Mouse (Mus musculus) lung, embryonic 15.5 days (tissue): ENCODE data around the gene 4921517D22Rik. TPM values are rescaled to one million over a fixed set of nuclear protein-coding genes. Genes with fewer than 3 reads are reported as not detected.

Experiments
- ATAC-seq: fragments of 200-750 bp; cut with Nextera tagmentation; 2 replicates; pipeline ENCODE4 v1.8.0; 2017; ENCODE audit warnings: moderate number of reproducible peaks, borderline replicate concordance; ENCODE audit not compliant: low FRiP score, low TSS enrichment; ENCODE audit errors: extremely low read depth
- H3K27ac ChIP-seq: fragments of 300-500 bp; sonication (generic); 2 replicates; pipeline ENCODE4 v1.5.1; 2015; ENCODE audit warnings: moderate library complexity, mild to moderate bottlenecking, inconsistent platforms
- H3K27me3 ChIP-seq: fragments of 300-500 bp; sonication (generic); 2 replicates; pipeline ENCODE4 v1.6.1; 2015; ENCODE audit warnings: inconsistent platforms
- H3K36me3 ChIP-seq: fragments of 300-500 bp; sonication (generic); 2 replicates; pipeline ENCODE4 v1.6.1; 2015; ENCODE audit warnings: inconsistent platforms
- H3K4me1 ChIP-seq: fragments of 300-500 bp; sonication (generic); 2 replicates; pipeline ENCODE4 v1.6.1; 2015; ENCODE audit warnings: inconsistent platforms
- H3K4me2 ChIP-seq: fragments of 300-500 bp; sonication (generic); 2 replicates; pipeline ENCODE4 v1.6.1; 2015; ENCODE audit warnings: inconsistent platforms, mild to moderate bottlenecking, moderate library complexity
- H3K4me3 ChIP-seq: fragments of 300-500 bp; sonication (generic); 2 replicates; pipeline ENCODE4 v1.5.1; 2015; ENCODE audit warnings: mild to moderate bottlenecking, inconsistent platforms
- H3K9ac ChIP-seq: fragments of 300-500 bp; sonication (generic); 2 replicates; pipeline ENCODE4 v1.6.1; 2015; ENCODE audit warnings: inconsistent platforms
- H3K9me3 ChIP-seq: fragments of 300-500 bp; sonication (generic); 2 replicates; pipeline ENCODE4 v1.6.1; 2016; ENCODE audit warnings: inconsistent platforms
- WGBS: fragments of 180-500 bp; shearing (Covaris S2); methylation state at CpG from one replicate; pipeline ENCODE4 v1.1.7; 2015; 5-methylcytosine and 5-hydroxymethylcytosine counted together
- polyA plus RNA-seq: library from polyadenylated mRNA; unstranded; fragments of >200 nt; fragmentation: Nextera tagmentation; extraction: Ambion mirVana; gene quantifications from 2 replicates; pipeline ENCODE4 v1.2.1, GENCODE M21; 2015

The 4921517D22Rik gene
- polyA plus RNA-seq, 1 experiment from 2014 or later: not detected

DNA sequence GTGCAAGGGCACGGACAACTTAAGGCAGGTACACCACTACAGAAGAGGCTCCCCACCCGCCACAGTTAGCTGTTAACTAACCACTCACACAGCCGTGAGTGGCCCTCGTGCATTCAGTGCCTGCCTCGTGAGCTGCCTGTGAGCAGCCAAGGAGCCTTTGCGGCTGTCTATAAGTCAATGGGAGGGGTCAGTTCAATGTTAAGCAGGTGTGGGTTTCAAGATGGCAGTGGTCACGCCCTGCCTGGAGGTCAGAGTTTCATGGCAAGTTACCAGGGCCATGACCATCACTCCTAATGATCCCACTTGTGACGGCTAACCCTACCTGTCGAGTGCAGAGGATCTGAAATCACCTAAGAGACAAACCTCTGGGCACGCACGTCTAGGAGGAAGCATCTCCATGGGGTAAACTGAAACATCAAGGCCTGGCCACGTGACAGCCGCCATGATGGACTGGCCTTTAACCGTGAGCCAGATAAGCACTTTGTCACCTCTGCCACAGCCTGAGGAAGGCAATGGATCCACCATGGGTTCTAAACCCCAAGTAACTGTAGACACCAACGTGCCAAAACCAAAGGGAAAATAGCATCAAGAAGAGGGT, 38.1 kb downstream of the 4921517D22Rik start:
- Histone ChIP-seq H3K9me3 (no peaks in the 10 kb centered on the region), H3K4me1 (peaks cover 6% of the 10 kb centered on the region; the same call in 1 of the 2 replicates), H3K27ac (no peak overlapping the region), H3K4me3 (no peak overlapping the region), H3K36me3 (peaks cover 1% of the 10 kb centered on the region; the same call in 1 of the 2 replicates), H3K4me2 (no peak overlapping the region), H3K9ac (no peak overlapping the region), H3K27me3 (no peaks in the 10 kb centered on the region)
- no peak for ATAC-seq
- WGBS: 84% methylated on average over 15 of the region's 15 CpGs

DNA sequence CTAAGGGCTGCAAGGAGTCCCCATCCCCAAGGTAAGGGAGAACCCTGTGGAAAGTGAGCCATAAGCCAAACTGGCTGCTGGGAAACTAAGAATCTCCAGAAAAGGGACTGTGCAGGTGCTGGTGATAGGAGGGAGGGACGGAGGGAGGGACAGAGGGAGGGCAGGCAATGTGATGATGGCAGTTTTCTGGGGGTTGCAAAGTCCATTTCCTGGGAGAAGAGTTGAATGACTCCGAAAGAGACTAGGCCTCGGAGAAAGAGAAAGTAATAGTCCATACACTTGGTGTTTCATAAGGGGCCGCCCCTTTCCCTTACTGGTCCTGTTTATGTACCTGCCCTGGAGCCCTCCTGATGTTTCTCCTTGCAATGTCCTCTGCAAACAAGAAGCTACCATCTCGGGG, 39.4 kb downstream of the 4921517D22Rik start:
- Histone ChIP-seq H3K4me3 (no peak overlapping the region), H3K4me1 (peaks cover 6% of the 10 kb centered on the region; the same call in 1 of the 2 replicates), H3K27ac (no peak overlapping the region), H3K9me3 (no peaks in the 10 kb centered on the region), H3K9ac (no peak overlapping the region), H3K36me3 (no peaks in the 10 kb centered on the region), H3K27me3 (no peaks in the 10 kb centered on the region), H3K4me2 (no peak overlapping the region)
- ATAC-seq: no peak
- 90% methylated on average over 5 of the region's 5 CpGs for WGBS

DNA sequence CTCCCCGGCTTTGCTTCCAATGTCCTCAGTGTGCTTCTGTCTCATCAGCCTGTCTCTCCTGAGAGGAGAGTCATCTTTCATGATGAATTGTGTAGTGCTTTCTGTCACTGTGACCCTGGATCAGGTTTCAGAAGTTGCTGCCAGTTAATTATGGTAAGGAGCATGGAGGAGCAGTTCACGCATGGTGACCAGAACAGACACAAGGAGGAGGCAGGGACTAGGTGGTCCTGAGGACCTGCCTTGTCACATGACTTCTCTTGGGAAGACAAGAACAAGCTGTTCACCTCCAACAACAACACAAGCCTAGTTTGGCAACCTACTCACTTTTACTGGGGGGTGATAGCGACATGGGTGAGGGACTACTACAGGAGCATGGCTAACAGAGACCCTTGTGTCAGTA, 40.8 kb downstream of the 4921517D22Rik start:
- ATAC-seq: no peak
- no peak overlapping the region for H3K9ac ChIP-seq
- H3K36me3 ChIP-seq: no peaks in the 10 kb centered on the region; the same call in 1 of the 2 replicates
- 74% methylated on average over 3 of the region's 3 CpGs for WGBS
- H3K9me3 ChIP-seq: no peaks in the 10 kb centered on the region
- H3K4me2 ChIP-seq: no peak overlapping the region
- H3K4me3 ChIP-seq: no peak overlapping the region
- H3K27me3 ChIP-seq: no peaks in the 10 kb centered on the region
- peaks cover 6% of the 10 kb centered on the region; the same call in 1 of the 2 replicates for H3K4me1 ChIP-seq
- H3K27ac ChIP-seq: no peak overlapping the region

DNA sequence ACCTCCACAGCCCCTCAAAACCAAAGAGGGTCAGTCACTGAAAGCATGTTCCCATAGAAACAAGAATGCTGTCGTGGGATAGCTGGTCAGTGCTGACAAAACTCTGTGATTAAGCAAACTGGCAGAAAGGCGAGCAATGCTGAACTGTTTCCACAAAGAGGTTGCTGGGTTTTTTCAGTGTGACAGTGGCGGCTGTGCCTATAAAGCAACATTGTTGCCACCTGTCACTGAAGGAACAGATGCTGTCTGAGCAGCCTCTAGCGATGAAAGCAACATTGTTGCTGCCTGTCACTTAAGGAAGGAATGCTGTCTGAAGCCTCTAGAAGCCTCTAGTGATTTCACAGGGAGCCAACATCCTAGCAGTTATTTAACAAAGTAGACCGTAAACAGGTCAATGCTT, 41.3 kb downstream of the 4921517D22Rik start:
- no peak for ATAC-seq
- H3K36me3 ChIP-seq: no peaks in the 10 kb centered on the region; the same call in 1 of the 2 replicates
- no peaks in the 10 kb centered on the region for H3K9me3 ChIP-seq
- 64% methylated on average over 5 of the region's 5 CpGs for WGBS
- no peak overlapping the region for H3K9ac ChIP-seq
- H3K4me2 ChIP-seq: no peak overlapping the region
- H3K27me3 ChIP-seq: no peaks in the 10 kb centered on the region
- H3K4me3 ChIP-seq: no peak overlapping the region
- H3K27ac ChIP-seq: no peak overlapping the region
- H3K4me1 ChIP-seq: peaks cover 6% of the 10 kb centered on the region; the same call in 1 of the 2 replicates

DNA sequence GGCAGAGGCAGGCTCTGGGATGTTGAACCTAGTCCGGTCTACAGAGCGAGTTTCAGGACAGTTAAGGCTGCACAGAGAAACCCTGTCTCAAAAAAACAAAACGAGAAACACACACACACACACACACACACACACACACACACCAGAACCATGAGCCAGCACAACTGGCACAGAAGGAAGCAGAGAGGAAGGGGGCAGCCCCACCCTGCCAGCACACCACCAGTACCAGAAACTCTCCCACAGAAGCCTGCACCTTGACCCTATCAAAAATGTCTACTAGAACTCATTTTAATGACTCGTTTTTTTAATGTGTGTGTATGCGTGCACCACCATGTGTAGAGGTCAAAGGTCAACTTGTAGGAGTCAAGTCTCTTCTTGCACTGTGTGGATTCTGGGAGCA, 44.1 kb downstream of the 4921517D22Rik start:
- 81% methylated on average over 5 of the region's 5 CpGs for WGBS
- Histone ChIP-seq H3K9me3 (no peaks in the 10 kb centered on the region), H3K4me3 (no peak overlapping the region), H3K36me3 (peaks cover 2% of the 10 kb centered on the region; the same call in 1 of the 2 replicates), H3K27ac (no peak overlapping the region), H3K4me2 (no peak overlapping the region), H3K4me1 (0 out of 2 replicates have a peak, but pooled peaks cover 11% of the 10 kb centered on the region), H3K9ac (no peak overlapping the region), H3K27me3 (no peaks in the 10 kb centered on the region)
- no peak for ATAC-seq

DNA sequence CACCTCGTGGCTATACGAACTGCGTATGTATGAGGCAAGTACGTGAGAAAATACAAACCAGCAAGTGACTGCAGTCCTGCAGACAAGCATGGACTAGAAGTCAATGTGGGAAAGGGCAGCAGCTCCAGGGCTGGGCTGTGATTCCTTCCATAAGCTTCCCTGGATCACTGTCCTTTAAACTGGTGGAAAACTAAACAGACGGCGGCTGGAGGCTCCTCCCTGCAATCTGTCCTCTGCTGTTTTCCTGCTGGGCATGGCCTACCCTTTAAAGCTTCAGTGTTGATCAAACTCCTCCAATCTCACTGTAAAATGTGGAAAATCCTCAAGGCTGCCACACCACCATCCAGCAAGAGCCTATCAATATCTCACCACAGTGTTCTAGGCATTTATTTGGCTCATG, 45.3 kb downstream of the 4921517D22Rik start:
- no peaks in the 10 kb centered on the region for H3K9me3 ChIP-seq
- no peak overlapping the region for H3K27ac ChIP-seq
- WGBS: 78% methylated on average over 6 of the region's 6 CpGs
- 0 out of 2 replicates have a peak, but pooled peaks cover 11% of the 10 kb centered on the region for H3K4me1 ChIP-seq
- no peak overlapping the region for H3K4me2 ChIP-seq
- H3K36me3 ChIP-seq: peaks cover 2% of the 10 kb centered on the region; the same call in 1 of the 2 replicates
- H3K27me3 ChIP-seq: no peaks in the 10 kb centered on the region
- no peak overlapping the region for H3K9ac ChIP-seq
- H3K4me3 ChIP-seq: no peak overlapping the region
- ATAC-seq: no peak

DNA sequence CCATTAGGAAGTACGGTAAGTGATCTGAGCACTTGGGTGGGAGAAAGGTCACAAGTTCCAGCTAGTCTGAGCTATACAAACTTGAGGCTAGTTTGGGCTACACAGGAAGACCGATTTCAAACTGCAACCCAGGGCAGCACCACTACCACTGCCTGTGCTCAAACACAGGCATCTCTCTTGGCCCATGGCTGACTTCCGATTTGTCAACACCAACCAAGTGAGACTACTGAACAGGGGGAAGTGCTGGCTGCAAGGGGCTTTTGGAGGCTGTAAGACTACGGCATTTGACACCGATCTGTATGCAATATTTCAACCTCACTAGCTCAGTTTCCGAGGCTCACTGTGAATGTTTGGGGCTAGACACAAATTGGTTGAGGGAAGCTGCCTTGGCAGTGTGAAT, 46.4 kb downstream of the 4921517D22Rik start:
- Histone ChIP-seq H3K36me3 (peaks cover 2% of the 10 kb centered on the region; the same call in 1 of the 2 replicates), H3K9me3 (no peaks in the 10 kb centered on the region), H3K27ac (no peak overlapping the region), H3K4me2 (no peak overlapping the region), H3K9ac (no peak overlapping the region), H3K4me1 (0 out of 2 replicates have a peak, but pooled peaks cover 11% of the 10 kb centered on the region), H3K4me3 (no peak overlapping the region), H3K27me3 (no peaks in the 10 kb centered on the region)
- ATAC-seq: no peak
- WGBS: 72% methylated on average over 6 of the region's 6 CpGs

DNA sequence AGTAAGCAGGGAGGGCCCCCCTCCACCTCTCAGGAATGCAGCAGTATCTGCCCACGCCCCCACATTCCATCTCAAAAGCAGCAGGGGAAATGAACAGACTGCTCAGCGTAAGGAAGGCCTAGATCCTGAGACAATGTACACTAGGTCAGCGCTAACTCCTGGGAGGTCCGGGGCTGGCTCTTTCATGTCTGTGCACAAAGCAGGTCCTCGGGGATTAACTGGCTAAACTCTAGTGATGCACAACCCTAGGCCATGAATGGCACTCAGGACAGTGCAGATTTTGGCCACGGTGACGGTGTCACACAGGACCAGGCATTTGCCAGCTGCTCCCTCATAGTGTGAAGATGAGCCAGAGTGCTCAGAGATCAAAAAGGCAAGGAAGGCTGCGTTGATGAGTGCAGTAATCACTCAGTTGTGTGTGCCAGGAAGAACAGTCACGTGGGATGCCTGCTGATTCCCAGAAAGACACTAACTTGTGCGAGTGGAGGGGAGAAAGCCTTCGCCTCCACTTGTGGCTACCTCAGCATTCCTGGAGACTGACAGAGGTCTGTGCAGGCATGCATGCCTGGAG, 47.1 kb downstream of the 4921517D22Rik start:
- Histone ChIP-seq H3K9ac (no peak overlapping the region), H3K4me1 (0 out of 2 replicates have a peak, but pooled peaks cover 11% of the 10 kb centered on the region), H3K9me3 (no peaks in the 10 kb centered on the region), H3K4me3 (no peak overlapping the region), H3K27me3 (no peaks in the 10 kb centered on the region), H3K4me2 (no peak overlapping the region), H3K36me3 (peaks cover 2% of the 10 kb centered on the region; the same call in 1 of the 2 replicates), H3K27ac (no peak overlapping the region)
- WGBS: 43% methylated on average over 11 of the region's 11 CpGs
- peak; percentile 69 for ATAC-seq

DNA sequence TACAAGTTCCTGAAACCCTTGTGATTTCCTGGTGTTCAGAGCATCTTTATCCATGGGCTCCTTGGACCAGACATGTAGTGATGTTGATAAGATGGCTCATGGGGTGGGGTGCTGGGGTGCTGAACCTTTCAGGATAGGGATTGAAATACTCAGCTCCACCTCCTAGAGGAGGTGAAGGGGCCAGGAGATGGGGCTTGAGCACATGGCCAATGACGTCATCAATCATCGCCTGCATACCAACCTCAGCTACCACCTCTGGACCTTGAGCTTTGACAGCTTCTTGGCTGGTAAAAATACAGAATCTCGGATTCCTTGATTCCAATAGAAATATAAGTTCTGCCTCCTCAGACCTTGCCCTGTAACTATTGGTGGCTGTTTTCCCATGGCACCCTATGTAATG, 48.4 kb downstream of the 4921517D22Rik start:
- Histone ChIP-seq H3K9ac (no peak overlapping the region), H3K4me1 (0 out of 2 replicates have a peak, but pooled peaks cover 11% of the 10 kb centered on the region), H3K27ac (no peak overlapping the region), H3K36me3 (peaks cover 2% of the 10 kb centered on the region; the same call in 1 of the 2 replicates), H3K27me3 (no peaks in the 10 kb centered on the region), H3K4me3 (no peak overlapping the region), H3K4me2 (no peak overlapping the region), H3K9me3 (no peaks in the 10 kb centered on the region)
- WGBS: 71% methylated on average over 3 of the region's 3 CpGs
- ATAC-seq: no peak

DNA sequence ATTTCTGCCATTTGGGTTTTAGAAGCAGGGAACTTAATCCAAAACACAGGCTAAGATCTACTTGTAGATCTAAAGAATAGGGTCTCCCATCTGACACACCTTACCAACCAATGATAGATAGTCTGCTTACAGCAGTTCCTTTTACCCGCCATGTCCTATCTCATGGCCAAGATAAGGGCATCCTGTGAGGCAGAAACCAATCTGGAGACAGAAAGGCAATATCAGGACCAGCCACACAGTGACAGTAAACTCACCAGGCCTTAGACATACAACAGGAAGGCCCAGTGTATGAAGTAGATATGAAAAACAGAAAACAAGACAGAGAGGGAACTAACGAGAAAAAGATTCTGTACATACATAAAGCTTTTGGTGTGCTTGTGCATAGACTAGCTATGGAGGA, 51.1 kb downstream of the 4921517D22Rik start:
- no peak for ATAC-seq
- H3K27ac ChIP-seq: no peak overlapping the region
- H3K9ac ChIP-seq: no peak overlapping the region
- H3K27me3 ChIP-seq: no peaks in the 10 kb centered on the region
- H3K4me3 ChIP-seq: no peak overlapping the region
- H3K9me3 ChIP-seq: no peaks in the 10 kb centered on the region
- H3K36me3 ChIP-seq: peaks cover 5% of the 10 kb centered on the region; the same call in 1 of the 2 replicates
- WGBS: 79% methylated on average over 2 of the region's 2 CpGs
- H3K4me1 ChIP-seq: 0 out of 2 replicates have a peak, but pooled peaks cover 11% of the 10 kb centered on the region
- no peak overlapping the region for H3K4me2 ChIP-seq

DNA sequence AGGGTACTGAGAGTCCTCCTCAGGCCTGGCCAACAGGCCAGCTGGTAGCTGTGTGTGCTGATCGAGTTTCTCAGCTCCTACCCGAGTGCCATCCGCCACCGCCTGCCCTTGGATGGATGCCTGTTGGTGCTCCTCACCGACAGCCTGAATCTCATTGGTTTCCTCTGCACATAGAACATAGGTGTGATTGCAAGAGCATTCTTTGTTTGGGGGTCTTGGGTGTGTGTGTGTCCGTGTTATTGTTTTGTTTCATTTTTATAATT, 53.8 kb downstream of the 4921517D22Rik start:
- Histone ChIP-seq H3K9me3 (no peaks in the 10 kb centered on the region), H3K4me2 (no peak overlapping the region), H3K36me3 (peaks cover 22% of the 10 kb centered on the region), H3K27me3 (no peaks in the 10 kb centered on the region), H3K9ac (no peak overlapping the region), H3K27ac (no peak overlapping the region), H3K4me3 (no peak overlapping the region), H3K4me1 (no peaks in the 10 kb centered on the region)
- 82% methylated on average over 6 of the region's 6 CpGs for WGBS
- no peak for ATAC-seq

DNA sequence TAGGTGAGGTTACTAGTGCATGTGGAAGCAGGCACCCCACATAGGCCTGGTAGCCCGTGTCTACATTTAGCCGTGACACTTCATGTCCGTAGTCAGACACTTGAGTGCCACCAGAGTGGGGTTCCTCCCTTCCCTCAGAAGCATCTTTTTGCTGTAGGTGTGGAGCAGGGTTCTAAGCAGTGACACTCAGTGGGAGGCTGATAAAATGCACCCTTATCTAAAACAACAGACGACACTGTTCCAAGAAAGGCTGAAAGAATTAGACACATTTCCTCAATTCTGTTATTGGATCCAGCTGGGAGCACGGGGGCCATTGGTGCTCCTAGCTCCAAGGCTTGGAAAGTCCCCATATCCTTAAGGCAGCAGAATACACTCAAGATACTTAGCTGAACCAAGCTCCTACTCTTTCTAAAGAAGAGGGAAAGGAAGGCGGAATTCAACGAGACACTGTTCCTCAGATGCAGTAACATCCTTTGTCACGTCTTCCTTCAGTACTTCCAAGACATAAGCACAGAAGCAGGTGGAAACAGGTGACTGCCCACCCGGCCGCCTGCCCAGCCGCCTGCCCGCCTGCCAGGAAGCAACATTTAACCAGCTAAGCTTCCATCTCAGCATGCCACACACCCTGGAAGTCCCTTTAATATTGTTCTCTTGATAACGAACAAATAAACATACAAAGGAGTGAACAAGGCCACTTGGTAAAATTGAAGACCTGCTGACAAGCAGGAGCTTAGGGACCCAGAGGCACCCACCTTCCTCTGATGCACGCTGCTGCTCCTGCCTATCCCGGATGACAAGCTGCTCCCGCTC, 54.3 kb downstream of the 4921517D22Rik start:
- H3K4me1 ChIP-seq: no peaks in the 10 kb centered on the region
- no peak overlapping the region for H3K27ac ChIP-seq
- ATAC-seq: no peak
- no peak overlapping the region for H3K4me2 ChIP-seq
- 77% methylated on average over 16 of the region's 16 CpGs for WGBS
- no peaks in the 10 kb centered on the region for H3K9me3 ChIP-seq
- peaks cover 25% of the 10 kb centered on the region for H3K36me3 ChIP-seq
- no peak overlapping the region for H3K4me3 ChIP-seq
- H3K9ac ChIP-seq: no peak overlapping the region
- no peaks in the 10 kb centered on the region for H3K27me3 ChIP-seq
